Mouse (Mus musculus) splenic B cell, adult 2 months (primary cell): ENCODE measurements around the gene Repin1.

ENCODE experiments used
- DNase-seq: peaks from one replicate; pipeline ENCODE4 v3.0.0-alpha.2; 2011; ENCODE audit warnings: low read depth, low spot score
- H3K27me3 ChIP-seq: 2 replicates; pipeline ENCODE4 v1.6.1; 2012; ENCODE audit warnings: mild to moderate bottlenecking, low read length, moderate library complexity, mixed read lengths; ENCODE audit not compliant: control insufficient read depth, poor library complexity, insufficient read depth, severe bottlenecking
- H3K36me3 ChIP-seq: 2 replicates; pipeline ENCODE4 v1.6.1; 2012; ENCODE audit warnings: mild to moderate bottlenecking, low read length, moderate library complexity, mixed read lengths; ENCODE audit not compliant: control insufficient read depth, poor library complexity, insufficient read depth, severe bottlenecking

The Repin1 gene

GRCm38 (mm10) chr6:48569065-48569807 lies 24.4 kb upstream of the Repin1 start:
- peak; percentile 23 for DNase-seq
- Histone ChIP-seq H3K27me3 (no peaks in the 10 kb centered on the region), H3K36me3 (peaks cover 4% of the 10 kb centered on the region; the same call in 1 of the 2 replicates)

GRCm38 (mm10) chr6:48572014-48572413 lies 21.7 kb upstream of the Repin1 start:
- Histone ChIP-seq H3K27me3 (no peaks in the 10 kb centered on the region), H3K36me3 (no peaks in the 10 kb centered on the region)
- no peak for DNase-seq

GRCm38 (mm10) chr6:48572572-48573061 lies 21.1 kb upstream of the Repin1 start, which contains the start of gene Rarres2:
TSS of gene Rarres2 (minus strand) at chr6:48572789.
- H3K27me3 ChIP-seq = no peaks in the 10 kb centered on the region
- H3K36me3 ChIP-seq = no peaks in the 10 kb centered on the region
- DNase-seq = no peak

- Histone ChIP-seq H3K27me3 (no peaks in the 10 kb centered on the region), H3K36me3 (no peaks in the 10 kb centered on the region)
- DNase-seq = no peak
Observed at GRCm38 (mm10) chr6:48573280-48573679, 20.4 kb upstream of the Repin1 start.

GRCm38 (mm10) chr6:48573981-48574380 lies 19.7 kb upstream of the Repin1 start:
- no peaks in the 10 kb centered on the region for H3K27me3 ChIP-seq
- DNase-seq = no peak

GRCm38 (mm10) chr6:48578736-48579135 lies 14.9 kb upstream of the Repin1 start:
- H3K27me3 ChIP-seq = no peaks in the 10 kb centered on the region
- DNase-seq = no peak
- H3K36me3 ChIP-seq = no peaks in the 10 kb centered on the region

More at GRCm38 (mm10) chr6:48573981-48574380, 19.7 kb upstream of the Repin1 start:
- no peaks in the 10 kb centered on the region for H3K36me3 ChIP-seq

- H3K27me3 ChIP-seq = no peaks in the 10 kb centered on the region
- no peaks in the 10 kb centered on the region for H3K36me3 ChIP-seq
- DNase-seq = no peak
Observed at GRCm38 (mm10) chr6:48579215-48579648, 14.5 kb upstream of the Repin1 start.

- DNase-seq = no peak
- Histone ChIP-seq H3K27me3 (no peaks in the 10 kb centered on the region), H3K36me3 (no peaks in the 10 kb centered on the region)
Observed at GRCm38 (mm10) chr6:48581257-48581656, 12.4 kb upstream of the Repin1 start.

GRCm38 (mm10) chr6:48582037-48582436 lies 11.6 kb upstream of the Repin1 start:
- DNase-seq = peak; percentile 81
- no peaks in the 10 kb centered on the region for H3K27me3 ChIP-seq

GRCm38 (mm10) chr6:48589194-48589750 lies 4.4 kb upstream of the Repin1 start, which contains the start of gene Gm45021:
TSS of gene Gm45021 (plus strand) at chr6:48589610.
- Histone ChIP-seq H3K36me3 (no peaks in the 10 kb centered on the region), H3K27me3 (no peaks in the 10 kb centered on the region)
- DNase-seq = no peak

More at GRCm38 (mm10) chr6:48582037-48582436, 11.6 kb upstream of the Repin1 start:
- H3K36me3 ChIP-seq = no peaks in the 10 kb centered on the region

- no peaks in the 10 kb centered on the region for H3K36me3 ChIP-seq
- DNase-seq = no peak
Observed at GRCm38 (mm10) chr6:48591221-48591845, 2.4 kb upstream of the Repin1 start.

GRCm38 (mm10) chr6:48591871-48592270 lies 1.8 kb upstream of the Repin1 start:
- H3K27me3 ChIP-seq = no peaks in the 10 kb centered on the region
- H3K36me3 ChIP-seq = no peaks in the 10 kb centered on the region
- DNase-seq = no peak

More at GRCm38 (mm10) chr6:48591221-48591845, 2.4 kb upstream of the Repin1 start:
- H3K27me3 ChIP-seq = no peaks in the 10 kb centered on the region

- DNase-seq = no peak
- H3K27me3 ChIP-seq = no peaks in the 10 kb centered on the region
- H3K36me3 ChIP-seq = no peaks in the 10 kb centered on the region
Observed at GRCm38 (mm10) chr6:48594043-48594738, 508 bp downstream of the Repin1 start.

GRCm38 (mm10) chr6:48595278-48595677 lies 1.6 kb downstream of the Repin1 start:
- no peak for DNase-seq
- H3K36me3 ChIP-seq = no peaks in the 10 kb centered on the region
- no peaks in the 10 kb centered on the region for H3K27me3 ChIP-seq
